Mouse (Mus musculus): ENCODE measurements around the gene Kcnh8.

The Kcnh8 gene

DNA sequence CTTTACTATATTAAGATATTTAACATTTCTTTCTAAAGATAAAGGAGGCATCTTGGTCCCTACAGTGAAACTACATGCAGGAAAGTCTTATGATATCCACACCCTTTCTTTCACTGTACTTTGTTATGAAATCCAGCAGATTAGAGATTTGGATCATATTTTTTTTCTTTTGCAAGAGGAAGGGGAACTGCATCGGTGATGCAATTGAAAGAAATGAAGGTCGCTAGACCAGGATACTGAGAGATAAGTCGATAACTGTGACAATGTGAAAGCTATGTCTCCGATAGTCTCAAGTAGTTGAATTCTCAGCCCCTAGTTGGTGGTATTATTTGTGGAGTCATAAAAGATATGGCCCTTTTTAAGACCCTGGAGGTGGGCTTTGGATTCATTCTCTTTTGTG is 227.2 kb downstream of the Kcnh8 start:
- DNase-seq, result no peak

DNA sequence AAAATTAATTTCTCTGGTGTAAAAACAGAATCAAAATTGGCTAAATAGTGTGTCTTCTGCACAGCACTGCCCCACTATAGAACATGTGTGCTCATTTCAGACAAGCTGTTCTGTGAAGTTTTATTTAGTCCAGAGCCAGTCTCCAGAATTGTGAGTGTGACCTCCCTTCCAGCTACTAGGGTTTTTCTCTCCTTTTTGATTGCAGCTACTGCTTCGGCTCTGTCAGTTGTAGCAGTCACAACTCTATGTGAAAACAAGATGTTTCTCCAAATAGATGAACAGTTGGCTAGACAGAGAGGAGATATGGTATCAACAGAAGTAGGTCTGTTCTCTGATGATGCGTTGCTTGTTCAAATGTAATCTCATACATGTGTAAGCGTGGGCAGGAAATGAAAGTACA is 270.7 kb downstream of the Kcnh8 start:
- no peak for DNase-seq

GRCm38 (mm10) chr17:52878964-52879363 is 276.5 kb downstream of the Kcnh8 start:
- no peak for DNase-seq

GRCm38 (mm10) chr17:52880051-52880450 is 277.5 kb downstream of the Kcnh8 start:
- DNase-seq, result peak; percentile 11 to 16

DNA sequence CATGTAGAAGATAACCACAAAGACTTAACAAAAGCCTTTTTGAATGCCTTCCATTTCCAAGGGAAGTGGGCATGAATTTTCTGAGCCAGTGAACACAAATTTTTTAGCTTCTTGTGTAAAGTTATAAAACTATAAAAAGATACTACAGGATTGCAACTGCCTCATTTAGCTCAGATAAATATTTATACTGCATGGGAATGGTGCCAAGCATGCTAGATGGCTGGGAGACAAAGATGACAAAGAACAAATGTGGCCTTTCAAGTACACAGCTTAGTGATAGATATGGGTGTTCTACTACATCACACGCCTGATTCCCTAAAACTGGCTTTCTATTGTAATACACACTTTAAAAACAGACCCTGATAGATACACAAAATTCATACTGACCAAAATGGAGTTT is 282.7 kb downstream of the Kcnh8 start:
- DNase-seq, result no peak

DNA sequence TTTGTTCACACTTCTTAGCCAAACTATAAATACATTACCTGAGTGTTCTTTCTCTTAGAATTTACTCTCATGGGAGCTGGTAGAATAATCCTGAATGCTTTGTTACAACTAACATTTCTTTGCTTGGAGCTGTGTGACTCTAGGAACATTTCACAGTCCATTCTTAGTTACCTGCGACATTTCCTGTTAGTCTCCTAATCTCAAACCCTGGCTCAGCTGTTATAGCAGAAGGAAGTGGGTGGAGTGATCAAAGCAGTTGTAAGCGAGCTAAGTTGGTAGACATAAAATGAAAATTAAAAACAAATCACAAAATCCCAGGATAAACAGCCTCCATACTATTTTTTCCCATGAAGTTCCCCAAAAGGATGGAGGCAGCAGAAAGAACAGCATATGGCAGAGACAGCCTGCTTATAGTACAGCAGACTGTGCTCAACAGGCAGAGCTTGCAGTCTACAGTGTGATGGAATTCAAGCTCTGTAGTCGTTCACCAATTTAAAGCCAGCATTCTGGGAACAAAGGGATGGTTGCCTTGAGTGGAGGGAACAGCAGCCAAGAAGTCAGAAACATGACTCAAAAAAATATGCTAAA is 318.1 kb downstream of the Kcnh8 start:
- no peak for DNase-seq

GRCm38 (mm10) chr17:52943966-52944365 is 341.5 kb downstream of the Kcnh8 start:
- DNase-seq, result no peak

DNA sequence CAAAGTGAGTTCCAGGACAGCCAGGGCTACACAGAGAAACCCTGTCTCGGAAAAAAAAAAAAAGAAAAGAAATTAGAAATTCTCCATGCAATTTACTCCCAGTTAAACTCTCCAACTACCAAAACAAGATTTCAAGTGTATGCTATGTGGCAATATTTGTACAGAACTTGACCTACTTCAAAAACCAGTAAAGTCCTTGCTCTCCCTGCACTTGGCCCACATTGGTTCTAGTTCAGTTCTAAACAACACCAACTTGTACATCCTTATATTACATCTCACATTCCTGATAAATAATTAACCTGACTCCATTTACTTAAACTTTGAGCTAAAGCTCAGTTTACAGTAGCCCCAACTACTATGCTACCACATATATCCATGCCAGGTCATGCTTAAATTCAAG is 370.2 kb downstream of the Kcnh8 start:
- no peak for DNase-seq

DNA sequence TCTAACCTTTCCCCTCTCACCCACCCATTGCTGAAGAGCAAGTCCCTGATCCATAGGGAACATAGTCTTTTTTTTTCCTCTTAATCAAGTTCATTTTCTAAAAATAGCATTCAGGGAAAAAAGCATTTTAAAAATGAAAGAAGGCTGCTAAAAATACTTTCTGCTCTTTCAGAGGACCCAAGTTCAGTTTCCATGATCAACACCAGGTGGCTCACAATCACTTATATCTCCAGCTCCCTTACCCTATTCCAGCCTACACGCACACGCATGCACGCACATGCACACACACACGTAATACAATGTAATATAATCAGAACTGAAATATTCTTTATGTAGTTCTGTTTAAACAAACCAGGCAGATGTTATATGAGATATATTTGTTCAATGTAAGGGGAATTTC is 378.4 kb downstream of the Kcnh8 start:
- DNase-seq, result no peak

Measured in cerebellum, postnatal 36 days (tissue).